Mouse (Mus musculus) lung, postnatal 25 days (tissue): ENCODE data around the gene Stx8.

Experiments used
- DNase-seq: peaks from one replicate; pipeline ENCODE4 v3.0.0; 2022; ENCODE audit warnings: low spot score

Gene Stx8

DNA sequence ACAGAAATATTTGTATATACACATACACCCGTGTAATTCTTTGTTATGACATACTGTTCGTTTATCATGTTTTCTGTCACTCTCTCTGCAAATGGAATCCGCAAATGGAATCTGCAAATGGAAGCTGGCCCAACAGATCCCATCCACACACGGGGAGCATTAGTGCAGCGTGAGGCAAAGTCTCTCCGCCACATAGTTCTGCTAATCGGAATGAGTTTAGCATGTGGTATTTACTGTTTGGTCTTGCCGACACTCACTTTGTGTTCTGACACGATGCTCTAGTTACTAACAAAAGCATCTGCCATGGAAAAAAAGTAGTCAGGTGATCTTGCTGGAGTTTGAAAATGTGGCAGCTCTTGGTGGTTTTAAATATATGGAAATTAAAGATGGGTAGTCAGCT lies 123.4 kb downstream of the Stx8 start:
- no peak for DNase-seq

- peak; percentile 20 for DNase-seq
Measured at GRCm38 (mm10) chr11:68089885-68090592, 124.0 kb downstream of the Stx8 start.

DNA sequence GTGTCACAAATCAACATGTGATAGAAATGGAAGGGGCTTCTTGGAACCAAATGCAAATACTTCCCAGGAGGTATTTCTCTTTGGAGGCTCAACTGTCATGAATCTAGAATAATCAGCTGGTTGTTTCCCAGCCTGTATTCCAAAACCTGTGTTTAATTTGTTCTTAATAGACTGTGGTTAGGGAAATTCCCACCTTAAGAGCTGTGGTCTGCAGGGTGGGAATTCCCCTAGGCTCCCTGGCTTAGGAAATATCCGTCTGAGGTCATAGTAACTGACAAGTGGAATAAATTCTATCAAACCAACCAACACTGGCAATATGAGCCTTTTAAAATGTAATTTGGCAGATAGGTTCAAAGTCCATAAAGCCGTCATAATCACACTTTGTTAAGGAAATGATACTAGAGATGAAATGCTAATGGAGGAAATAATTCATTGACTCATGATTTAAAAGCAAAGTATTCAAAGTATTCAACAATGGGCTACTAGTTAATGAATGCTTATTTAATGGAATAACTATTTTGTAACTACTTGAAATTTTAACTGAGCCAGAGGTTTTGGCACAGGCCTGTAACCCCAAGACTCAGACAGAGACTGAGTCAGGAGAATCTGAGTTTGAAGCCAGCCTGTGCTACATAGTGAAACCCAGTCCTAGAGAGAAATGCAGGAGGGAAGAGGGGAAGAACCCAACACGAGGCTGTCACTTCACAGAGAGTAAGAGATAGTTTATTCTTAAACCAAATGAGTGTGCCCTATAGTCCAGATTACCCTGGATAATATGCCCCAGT lies 126.2 kb downstream of the Stx8 start:
- DNase-seq: no peak

DNA sequence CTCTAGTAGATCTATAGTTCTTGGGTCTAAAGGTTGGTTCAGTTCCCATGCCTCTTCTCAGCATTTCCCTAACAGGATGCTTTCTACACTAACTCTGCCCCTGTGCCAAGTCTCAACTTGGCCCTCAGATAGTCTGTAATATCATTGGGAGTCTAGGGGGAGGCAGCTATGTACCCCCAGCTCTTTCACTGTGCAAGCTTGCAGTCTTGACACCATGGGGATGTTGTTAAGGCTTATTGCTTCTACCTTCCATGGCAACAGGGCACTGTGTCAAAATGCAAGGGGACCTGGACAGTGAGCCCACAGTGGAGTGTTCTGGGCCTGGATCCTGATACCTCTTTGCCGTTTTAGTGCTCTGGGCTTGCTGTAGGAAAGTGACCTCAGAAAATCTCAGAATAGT lies 135.6 kb downstream of the Stx8 start:
- no peak for DNase-seq

- DNase-seq: no peak
Measured at GRCm38 (mm10) chr11:68103480-68103879, 137.5 kb downstream of the Stx8 start.

DNA sequence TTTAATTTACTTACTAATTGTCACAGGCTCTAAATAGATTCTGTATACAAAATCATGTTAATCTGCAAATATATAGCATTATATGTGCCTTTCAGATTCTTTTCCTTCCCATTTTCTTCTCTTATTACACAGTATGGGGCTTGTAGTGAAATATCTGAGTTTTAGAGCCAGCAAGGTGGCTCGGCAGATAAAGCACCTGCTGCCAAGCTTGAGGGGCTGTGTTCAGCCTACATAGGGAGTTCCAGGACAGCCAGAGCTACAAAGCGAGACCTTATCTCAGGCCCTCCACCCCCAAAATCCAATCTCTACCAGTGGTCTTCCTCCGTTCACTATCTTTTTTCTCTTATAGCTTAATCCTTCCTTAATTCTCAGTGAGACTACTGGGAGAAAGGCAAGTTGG lies 140.1 kb downstream of the Stx8 start:
- DNase-seq: no peak

DNA sequence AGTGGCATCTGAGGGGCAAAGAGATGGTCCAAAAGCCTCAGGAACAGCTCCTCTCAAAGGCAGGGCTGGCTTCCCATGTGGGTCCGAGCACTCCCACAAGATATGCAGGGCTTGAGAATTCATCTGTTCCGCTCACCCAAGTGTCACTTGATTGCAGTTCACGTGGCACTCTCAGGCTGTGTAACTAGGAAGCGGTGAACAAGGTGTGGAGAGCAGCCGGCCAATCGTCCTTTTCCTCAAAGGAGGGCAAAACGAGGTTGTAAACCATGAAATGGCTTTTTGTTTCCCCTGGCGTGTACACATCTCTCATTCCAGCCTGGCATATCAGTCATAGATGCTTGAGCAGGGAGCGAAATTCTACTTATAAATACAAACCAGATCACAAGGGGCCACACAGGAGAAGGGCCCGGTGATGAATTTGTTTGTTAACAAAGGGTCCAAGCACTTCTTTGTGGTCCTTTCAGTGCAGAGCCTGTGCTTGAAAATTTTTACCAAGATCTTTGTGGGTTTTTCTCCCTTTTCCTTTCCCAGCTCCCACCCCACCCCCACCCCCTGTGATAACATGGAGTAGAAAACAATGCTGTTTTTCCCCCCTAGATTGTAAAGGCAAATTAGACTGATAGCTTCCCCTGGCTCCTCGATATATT lies 147.6 kb downstream of the Stx8 start:
- peak; percentile 67 for DNase-seq

- no peak for DNase-seq
Measured at GRCm38 (mm10) chr11:68114202-68114601, 148.2 kb downstream of the Stx8 start.

GRCm38 (mm10) chr11:68116157-68116556 lies 150.2 kb downstream of the Stx8 start:
- no peak for DNase-seq

GRCm38 (mm10) chr11:68117878-68118660 lies 152.1 kb downstream of the Stx8 start:
- no peak for DNase-seq

GRCm38 (mm10) chr11:68118679-68119078 lies 152.7 kb downstream of the Stx8 start:
- DNase-seq: no peak

DNA sequence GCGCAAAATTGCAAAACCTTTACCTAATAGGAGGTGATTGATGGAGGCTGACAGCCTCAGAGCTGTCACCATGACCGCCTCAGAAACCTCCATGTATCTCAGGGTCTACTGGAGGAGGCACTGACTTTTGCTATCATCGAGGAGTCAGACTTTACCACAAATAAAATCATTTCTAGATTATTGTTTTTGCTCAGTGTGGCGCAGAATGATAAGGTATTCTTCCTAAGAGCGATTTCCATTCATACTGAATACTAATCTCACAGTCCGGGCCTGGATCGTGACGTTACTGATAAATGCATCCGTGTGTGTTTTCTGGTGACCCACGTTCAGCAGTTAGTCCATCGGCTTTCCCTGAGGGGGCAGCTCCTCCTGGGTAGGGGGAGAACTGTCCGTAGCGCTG lies 153.1 kb downstream of the Stx8 start:
- no peak for DNase-seq

GRCm38 (mm10) chr11:68121260-68121659 lies 155.3 kb downstream of the Stx8 start:
- no peak for DNase-seq

DNA sequence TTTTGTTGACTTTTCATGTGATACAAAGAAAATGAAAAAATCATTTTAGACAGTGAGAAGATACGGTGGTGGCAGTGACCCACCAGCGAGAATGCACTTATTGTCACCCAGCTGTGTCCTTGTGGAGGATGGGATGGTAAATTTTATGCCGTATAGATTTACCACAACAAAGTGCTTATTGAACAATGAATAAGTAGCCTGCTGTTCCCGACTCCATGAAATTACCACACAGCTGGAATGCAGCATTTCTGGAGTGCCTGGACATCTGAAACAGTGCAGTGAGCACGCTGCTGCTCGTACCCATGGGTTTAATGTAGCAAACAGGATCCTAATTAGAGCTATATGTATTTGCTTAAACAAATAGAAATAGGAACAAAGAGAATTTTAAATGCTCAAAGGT lies 155.7 kb downstream of the Stx8 start:
- no peak for DNase-seq

GRCm38 (mm10) chr11:68126071-68126470 lies 160.1 kb downstream of the Stx8 start:
- DNase-seq: no peak

DNA sequence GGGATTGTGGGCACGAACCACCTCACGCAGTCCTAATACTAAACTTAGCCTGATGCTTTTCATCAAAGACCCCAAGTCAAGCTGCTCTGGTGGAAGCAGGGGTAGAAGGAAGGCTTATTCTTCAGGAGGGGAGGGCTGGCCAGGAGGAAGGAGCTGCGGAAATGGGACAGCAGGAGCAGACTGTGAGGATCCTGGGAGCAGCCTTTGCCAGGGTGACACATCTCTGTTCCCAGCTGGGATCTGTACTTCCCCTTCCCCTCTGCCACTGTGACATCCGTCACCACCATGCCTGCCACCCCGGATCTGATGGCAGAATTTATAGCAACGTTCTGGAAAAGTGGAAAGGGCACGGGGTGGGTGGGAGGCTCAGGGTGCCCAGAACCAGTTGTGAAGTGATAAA lies 168.5 kb downstream of the Stx8 start:
- DNase-seq: peak; percentile 19

- DNase-seq: peak; percentile 10
Measured at GRCm38 (mm10) chr11:68135350-68135749, 169.4 kb downstream of the Stx8 start.

DNA sequence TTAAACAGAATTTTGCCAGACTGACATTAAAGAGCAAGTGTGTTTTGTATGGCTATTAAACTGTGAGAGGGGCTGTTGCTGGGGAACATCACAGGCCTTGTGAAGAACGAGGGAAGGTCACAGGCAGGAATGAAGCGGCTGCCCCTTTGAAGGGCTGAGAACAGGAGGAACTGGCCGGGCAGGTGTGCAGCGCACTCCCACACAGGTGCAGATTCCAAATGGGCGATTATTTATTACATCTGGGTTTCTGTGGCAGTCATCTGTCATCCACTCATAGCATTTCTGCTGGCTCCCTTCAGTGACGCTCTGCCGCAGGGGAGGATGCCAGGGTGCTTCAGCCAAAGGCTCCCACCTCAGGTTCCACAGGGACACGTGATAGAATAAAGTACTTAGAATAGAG lies 170.7 kb downstream of the Stx8 start:
- no peak for DNase-seq

DNA sequence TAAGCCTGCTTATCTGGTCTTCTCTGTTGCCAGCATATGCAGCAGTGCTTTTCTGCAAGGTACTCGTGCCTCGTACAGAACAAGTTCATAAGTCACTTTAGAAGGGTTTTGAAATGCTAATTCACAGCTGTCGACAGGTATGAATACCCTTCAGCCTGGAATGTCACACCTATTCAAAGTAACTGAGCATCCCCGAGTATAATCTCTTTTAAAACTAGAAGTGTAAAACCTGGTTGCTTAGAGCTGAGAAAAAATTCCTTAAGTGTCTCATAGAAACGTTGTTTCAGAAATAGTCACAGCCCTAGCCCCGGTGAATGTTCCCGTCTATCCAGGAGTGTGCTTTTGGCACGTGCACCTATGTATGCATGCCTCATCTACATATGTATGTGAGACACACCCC lies 176.3 kb downstream of the Stx8 start:
- DNase-seq: no peak

- DNase-seq: no peak
Measured at GRCm38 (mm10) chr11:68144235-68145065, 178.5 kb downstream of the Stx8 start.

GRCm38 (mm10) chr11:68145066-68145585 lies 179.1 kb downstream of the Stx8 start:
- DNase-seq: no peak
